Mouse (Mus musculus) small intestine, adult 2 months (tissue): ENCODE measurements around the gene Hist1h3b.

ENCODE experiments used
- CTCF ChIP-seq: fragments of 200-500 bp; IDR thresholded peaks from 2 replicates; pipeline ENCODE4 v1.5.1; 2012; ENCODE audit warnings: low read depth, mild to moderate bottlenecking, control low read depth, inconsistent platforms, low read length, moderate library complexity, mixed read lengths; ENCODE audit not compliant: insufficient replicate concordance, insufficient read length; ENCODE audit errors: extremely low read depth
- POLR2A ChIP-seq: fragments of 200-500 bp; IDR thresholded peaks from 2 replicates; pipeline ENCODE4 v1.6.1; 2012; ENCODE audit warnings: low read depth, mild to moderate bottlenecking, control low read depth, inconsistent platforms, low read length, moderate library complexity

GRCm38 (mm10) chr13:23709714-23710373 lies 42.2 kb upstream of the Hist1h3b start:
- no peak for TF ChIP-seq POLR2A
- TF ChIP-seq CTCF = no peak
